Mouse (Mus musculus): ENCODE results near the gene Smim12.

Smim12 gene

GRCm38 (mm10) chr4:127233416-127234125, 10.0 kb upstream of the Smim12 start:
- in situ Hi-C loops (cut with MboI; ENCODE audit: low sequenced_read_pairs), result no loop called here

- in situ Hi-C loops (cut with MboI; ENCODE audit: low sequenced_read_pairs), result no loop called here
Observed at GRCm38 (mm10) chr4:127235742-127236487, 7.7 kb upstream of the Smim12 start.

- in situ Hi-C loops (cut with MboI; ENCODE audit: low sequenced_read_pairs), result no loop called here
Observed at GRCm38 (mm10) chr4:127236631-127237030, 7.0 kb upstream of the Smim12 start.

GRCm38 (mm10) chr4:127237271-127237670, 6.3 kb upstream of the Smim12 start:
- in situ Hi-C loops (cut with MboI; ENCODE audit: low sequenced_read_pairs), result no loop called here

GRCm38 (mm10) chr4:127242696-127243095, 888 bp upstream of the Smim12 start:
- in situ Hi-C loops (cut with MboI; ENCODE audit: low sequenced_read_pairs), result loop anchor here (10.0 kb wide), 1 partner anchor 188 kb away; no protein-coding TSS in a partner anchor

- in situ Hi-C loops (cut with MboI; ENCODE audit: low sequenced_read_pairs), result loop anchor here (10.0 kb wide), 1 partner anchor 189 kb away; no protein-coding TSS in a partner anchor
Observed at GRCm38 (mm10) chr4:127243953-127244352, 369 bp downstream of the Smim12 start.

GRCm38 (mm10) chr4:127249701-127250349, 6.2 kb downstream of the Smim12 start:
- in situ Hi-C loops (cut with MboI; ENCODE audit: low sequenced_read_pairs), result loop anchor here (10.0 kb wide), 2 partner anchors 65 to 195 kb away; partner anchors contain the start of gene Gja4

- in situ Hi-C loops (cut with MboI; ENCODE audit: low sequenced_read_pairs), result loop anchor here (10.0 kb wide), 1 partner anchor 63 kb away; the partner anchor contains the start of gene Gja4
Observed at GRCm38 (mm10) chr4:127251963-127252585, 8.5 kb downstream of the Smim12 start.

- in situ Hi-C loops (cut with MboI; ENCODE audit: low sequenced_read_pairs), result loop anchor here (10.0 kb wide), 1 partner anchor 58 kb away; the partner anchor contains the start of gene Gja4
Observed at GRCm38 (mm10) chr4:127256739-127257138, 13.2 kb downstream of the Smim12 start.

- in situ Hi-C loops (cut with MboI; ENCODE audit: low sequenced_read_pairs), result loop anchor here (10.0 kb wide), 1 partner anchor 56 kb away; the partner anchor contains the start of gene Gja4
Observed at GRCm38 (mm10) chr4:127258186-127258897, 14.8 kb downstream of the Smim12 start.

GRCm38 (mm10) chr4:127261601-127262000, 18.0 kb downstream of the Smim12 start:
- in situ Hi-C loops (cut with MboI; ENCODE audit: low sequenced_read_pairs), result no loop called here

- in situ Hi-C loops (cut with MboI; ENCODE audit: low sequenced_read_pairs), result no loop called here
Observed at GRCm38 (mm10) chr4:127263438-127264182, 20.0 kb downstream of the Smim12 start.

- in situ Hi-C loops (cut with MboI; ENCODE audit: low sequenced_read_pairs), result no loop called here
Observed at GRCm38 (mm10) chr4:127264183-127264554, 20.6 kb downstream of the Smim12 start.

GRCm38 (mm10) chr4:127278451-127279001, 34.9 kb downstream of the Smim12 start:
- in situ Hi-C loops (cut with MboI; ENCODE audit: low sequenced_read_pairs), result no loop called here

- in situ Hi-C loops (cut with MboI; ENCODE audit: low sequenced_read_pairs), result no loop called here
Observed at GRCm38 (mm10) chr4:127279241-127279640, 35.7 kb downstream of the Smim12 start.

- in situ Hi-C loops (cut with MboI; ENCODE audit: low sequenced_read_pairs), result no loop called here
Observed at GRCm38 (mm10) chr4:127286907-127287306, 43.3 kb downstream of the Smim12 start.

- in situ Hi-C loops (cut with MboI; ENCODE audit: low sequenced_read_pairs), result no loop called here
Observed at GRCm38 (mm10) chr4:127289039-127289548, 45.5 kb downstream of the Smim12 start.

GRCm38 (mm10) chr4:127292631-127293030, 49.0 kb downstream of the Smim12 start:
- in situ Hi-C loops (cut with MboI; ENCODE audit: low sequenced_read_pairs), result no loop called here
